Mouse (Mus musculus): ENCODE measurements at regions not wholly inside any gene's neighbourhood (a gene's known extent, or its start where the extent isn't known, plus 50 kb on each side); places are given as distances from the start of the nearest gene placed in this dataset.
"Not testable (repeated sequence)": the region's sequence is repeated elsewhere in the genome, so short reads cannot be mapped to it uniquely, and the experiment has no call there.

DNA sequence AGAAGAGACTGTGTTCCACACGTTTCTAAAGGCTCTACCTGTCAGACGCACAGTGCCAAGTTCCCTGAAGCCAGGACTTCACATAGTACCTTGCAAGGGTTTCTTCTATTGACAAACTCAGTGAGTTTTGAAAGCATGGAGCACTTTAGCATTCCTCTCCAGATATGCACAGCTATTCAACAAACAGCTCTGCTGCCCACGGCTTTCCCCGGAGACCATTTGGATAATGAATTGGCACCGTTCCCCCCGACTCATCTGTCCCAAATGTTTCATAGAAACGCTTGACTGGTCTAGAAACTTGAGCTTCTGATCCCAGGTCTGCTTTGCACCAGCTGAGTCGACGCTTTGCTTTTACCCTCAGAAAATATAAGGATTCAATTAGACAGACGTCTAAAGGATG, 162.2 kb upstream of the St6galnac5 start:
- DNase-seq (ENCODE audit: low spot score) = peak; percentile 58

DNA sequence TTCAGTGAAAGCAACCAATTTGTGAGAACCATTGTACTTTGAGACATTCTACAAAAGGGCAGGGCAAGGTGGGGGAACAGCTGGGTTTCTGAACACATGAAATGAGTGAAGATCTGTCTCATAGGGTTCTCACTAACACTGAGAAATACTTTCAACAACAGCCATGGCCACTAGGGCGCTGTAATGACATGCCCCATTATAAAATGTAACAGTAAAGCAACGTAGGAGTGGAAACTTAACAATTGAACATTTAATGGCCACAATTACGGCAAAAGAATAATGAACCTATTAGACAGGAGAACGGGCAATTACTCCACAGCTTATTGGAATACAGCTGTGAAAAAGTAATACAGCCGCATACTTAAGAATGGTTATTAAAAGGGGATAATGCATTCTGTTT, 158.9 kb upstream of the St6galnac5 start:
- no peak for DNase-seq (ENCODE audit: low spot score)

GRCm38 (mm10) chr3:153125335-153125734, 143.3 kb upstream of the St6galnac5 start:
- no peak for DNase-seq (ENCODE audit: low spot score)

GRCm38 (mm10) chr3:153121934-153122333, 139.9 kb upstream of the St6galnac5 start:
- DNase-seq (ENCODE audit: low spot score) = no peak

- DNase-seq (ENCODE audit: low spot score) = no peak
Measured at GRCm38 (mm10) chr3:153119142-153119541, 137.1 kb upstream of the St6galnac5 start.

DNA sequence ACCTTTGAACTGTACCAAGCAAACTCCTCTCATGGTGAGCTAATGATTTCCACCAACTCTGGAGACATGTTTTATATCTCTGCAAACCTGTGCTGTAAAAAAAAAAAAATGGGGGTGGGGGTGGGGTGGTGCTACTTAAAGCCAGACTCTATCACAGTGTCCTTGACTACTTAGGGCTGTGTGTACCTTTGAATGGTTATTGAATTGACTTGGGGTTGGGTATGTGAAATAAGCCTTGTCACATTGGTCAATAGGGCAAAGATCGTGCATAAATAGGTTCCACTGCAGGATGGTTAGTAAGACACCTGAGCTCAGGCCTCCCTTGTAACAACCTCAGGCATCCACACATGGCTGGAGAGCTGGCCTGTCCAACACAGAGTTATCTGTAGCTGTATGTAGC, 136.6 kb upstream of the St6galnac5 start:
- DNase-seq (ENCODE audit: low spot score) = no peak

- DNase-seq (ENCODE audit: low spot score) = peak; percentile 58
Measured at GRCm38 (mm10) chr3:153105591-153105990, 123.5 kb upstream of the St6galnac5 start.

- not testable (repeated sequence) for DNase-seq (ENCODE audit: low spot score)
Measured at GRCm38 (mm10) chr3:153090572-153090971, 108.5 kb upstream of the St6galnac5 start.

GRCm38 (mm10) chr3:153085096-153085788, 103.2 kb upstream of the St6galnac5 start:
- peak; percentile 61 for DNase-seq (ENCODE audit: low spot score)

GRCm38 (mm10) chr3:153084226-153085095, 102.4 kb upstream of the St6galnac5 start:
- DNase-seq (ENCODE audit: low spot score) = peak; percentile 59

- no peak for DNase-seq (ENCODE audit: low spot score)
Measured at GRCm38 (mm10) chr3:153080371-153080770, 98.3 kb upstream of the St6galnac5 start.

DNA sequence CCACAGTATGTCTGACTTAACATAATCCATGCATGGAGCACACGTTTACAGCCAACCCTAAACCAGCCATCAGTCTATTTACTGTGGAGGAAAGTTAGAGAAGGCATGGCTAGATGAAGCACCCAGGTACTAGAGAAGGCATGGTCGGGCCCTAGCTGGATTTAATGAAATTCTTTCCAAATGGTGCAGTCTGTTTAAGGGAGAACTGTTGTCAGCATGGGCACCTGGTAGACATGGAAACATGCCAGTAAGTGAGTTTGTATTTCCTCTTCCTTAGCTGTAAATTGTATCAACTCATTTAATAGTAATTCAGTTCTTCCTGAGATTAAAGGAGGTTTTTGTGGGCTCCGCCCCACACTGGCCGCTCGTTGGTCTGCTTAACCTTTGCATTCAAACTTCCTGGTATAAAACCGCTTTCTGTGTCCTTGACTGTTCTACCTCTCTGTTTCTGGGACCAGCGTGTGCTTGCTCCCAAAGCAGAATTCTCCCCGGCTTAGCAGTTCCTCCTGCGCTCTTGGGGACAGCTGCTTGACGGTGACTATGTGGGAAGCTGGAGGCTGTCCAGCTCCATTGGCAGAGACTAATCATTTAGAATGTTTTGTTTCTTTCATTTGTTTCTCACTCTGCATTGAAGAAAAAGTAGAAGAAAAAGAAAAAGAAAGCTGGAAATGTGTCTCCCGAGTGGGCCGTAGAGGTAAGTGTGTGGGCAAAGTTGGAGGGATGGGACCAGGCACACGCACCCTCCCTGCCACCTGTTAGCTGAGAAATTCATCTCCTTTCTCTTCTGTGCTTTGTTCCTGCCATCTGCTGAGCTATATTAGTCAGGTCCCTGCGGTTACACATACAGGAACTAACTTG, 96.0 kb upstream of the St6galnac5 start:
- peak; percentile 81 for DNase-seq (ENCODE audit: low spot score)

- DNase-seq (ENCODE audit: low spot score) = no peak
Measured at GRCm38 (mm10) chr3:153072200-153072919, 90.3 kb upstream of the St6galnac5 start.

DNA sequence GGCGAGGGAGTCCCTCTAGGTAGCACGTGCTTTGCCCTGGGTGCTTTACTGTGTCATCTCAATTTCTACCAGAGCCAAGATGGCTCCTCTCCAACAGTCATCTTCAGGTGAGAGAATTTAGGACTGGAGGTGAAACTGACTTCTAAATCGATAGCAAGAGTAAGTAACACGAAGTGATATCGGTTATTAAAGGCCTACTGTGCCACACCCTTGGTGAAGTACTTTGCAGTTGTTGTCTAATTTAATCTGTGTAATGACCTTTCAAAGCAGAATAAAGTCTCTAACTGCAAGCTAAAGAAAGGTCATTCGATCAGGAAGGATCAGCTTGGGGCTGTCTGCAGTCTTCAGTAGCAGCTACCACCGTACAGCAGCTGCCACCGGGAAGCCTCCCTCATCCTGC, 89.5 kb upstream of the St6galnac5 start:
- no peak for DNase-seq (ENCODE audit: low spot score)

DNA sequence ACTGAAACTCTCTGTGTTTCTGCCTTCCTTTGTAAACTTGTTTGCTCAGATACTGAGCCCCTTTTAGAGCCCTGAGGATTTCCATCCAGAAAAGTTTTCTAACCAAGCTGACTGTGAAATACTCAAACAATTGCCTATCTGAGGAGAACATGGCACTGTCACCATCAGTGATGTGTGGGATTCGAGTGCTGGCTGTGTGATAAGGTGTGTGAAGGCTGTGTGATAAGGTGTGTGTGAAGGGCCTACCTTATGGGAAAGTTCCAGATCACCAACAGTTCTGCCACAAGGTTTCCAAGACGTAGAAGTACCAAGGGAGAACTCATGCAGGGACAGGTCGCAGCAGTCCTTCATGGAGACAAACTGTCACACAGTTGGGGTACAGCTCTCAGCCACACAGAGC, 89.1 kb upstream of the St6galnac5 start:
- no peak for DNase-seq (ENCODE audit: low spot score)

DNA sequence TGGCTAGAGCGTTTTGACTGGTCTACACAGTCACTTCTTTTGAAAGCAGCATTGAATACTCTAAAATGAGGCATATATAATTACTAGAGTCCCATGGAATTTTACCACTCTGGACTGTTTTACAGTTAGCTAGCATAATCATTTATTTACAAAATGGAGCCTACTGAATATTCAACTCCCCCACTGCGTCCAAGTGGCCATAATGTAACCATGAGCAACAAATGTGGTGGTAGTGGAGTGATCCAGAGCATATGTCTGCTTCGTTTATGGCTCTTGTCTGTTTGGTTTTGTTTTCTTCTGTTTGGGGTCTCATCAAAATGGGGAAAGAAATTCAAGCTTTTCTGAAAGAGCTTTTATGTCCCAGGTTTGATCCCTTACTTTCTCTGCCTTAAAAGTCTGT, 83.8 kb upstream of the St6galnac5 start:
- no peak for DNase-seq (ENCODE audit: low spot score)

GRCm38 (mm10) chr3:153053163-153053562, 71.1 kb upstream of the St6galnac5 start:
- no peak for DNase-seq (ENCODE audit: low spot score)

- DNase-seq (ENCODE audit: low spot score) = no peak
Measured at GRCm38 (mm10) chr3:153051566-153051965, 69.5 kb upstream of the St6galnac5 start.

- no peak for DNase-seq (ENCODE audit: low spot score)
Measured at GRCm38 (mm10) chr3:153045328-153045727, 63.3 kb upstream of the St6galnac5 start.

DNA sequence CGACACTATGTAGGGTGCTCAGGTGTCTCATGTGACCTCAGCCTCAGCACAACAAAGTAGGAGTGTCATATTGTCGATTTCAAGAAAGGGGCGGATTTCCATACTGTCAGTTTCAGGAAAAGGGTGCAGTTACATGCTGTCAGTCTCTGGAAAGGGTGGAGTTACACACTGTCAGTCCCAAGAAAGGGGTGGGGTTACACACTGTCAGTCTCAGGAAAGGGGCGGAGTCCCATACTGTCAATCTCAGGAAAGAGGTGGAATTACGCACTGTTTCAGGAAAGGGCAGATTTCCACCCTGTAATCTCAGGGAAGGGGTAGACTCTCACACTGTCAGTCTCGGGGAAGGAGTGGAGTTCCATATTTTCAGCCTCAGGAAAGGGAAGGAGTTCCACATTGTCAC, 51.9 kb upstream of the St6galnac5 start:
- DNase-seq (ENCODE audit: low spot score) = no peak

Data from layer of hippocampus, adult 11-12 months (tissue).